Mouse (Mus musculus) adrenal gland (tissue): ENCODE results near the gene Apobec3.

Experiments used
- intact Hi-C: fragments of 180-260 bp; cut with DNase I; formaldehyde crosslinking; loops from one replicate; pipeline ENCODE4 v1.15.1; 2025
- long read RNA-seq, 2 experiments: library from polyadenylated mRNA; unstranded; transcript quantifications; one replicate each; pipeline ENCODE4 v2.0.0; 2020; ENCODE audit warnings: borderline replicate concordance in 1 of 2; ENCODE audit not compliant: insufficient replicate concordance in 1 of 2

Gene Apobec3
- long read RNA-seq, experiment 1, partial matches to known transcripts = 0 of 6 reads
- long read RNA-seq, experiment 1, other reads (novel, unspliced or antisense) = 1 of 6 reads
- long read RNA-seq, experiment 2, partial matches to known transcripts = 1 of 9 reads
- long read RNA-seq, experiment 2, other reads (novel, unspliced or antisense) = 1 of 9 reads

- intact Hi-C loops = no loop called here
These were observed at the start of gene Apobec3 for GRCm38 (mm10) chr15:79891436-79892212. Gene Apobec3, plus strand, starts transcription at chr15:79891659.

DNA sequence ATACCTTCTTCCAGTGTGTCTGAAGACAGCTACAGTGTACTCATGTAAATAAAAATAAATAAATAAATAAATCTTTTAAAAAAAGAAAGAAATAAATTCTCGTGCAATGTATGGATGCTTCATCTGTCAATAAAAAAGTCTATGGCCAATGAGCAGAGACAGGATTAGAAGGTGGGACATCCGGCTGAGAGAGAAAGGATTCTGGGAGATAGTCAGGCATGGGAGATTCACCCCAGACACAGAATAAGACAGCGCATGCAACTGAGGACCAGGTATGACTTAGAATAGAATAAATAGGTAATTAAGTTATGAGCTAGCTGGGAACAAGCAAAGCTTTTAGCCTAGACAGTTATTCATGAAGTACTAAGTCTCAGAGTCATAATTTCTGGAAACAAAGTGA is 48.5 kb upstream of the Apobec3 start:
- intact Hi-C loops = no loop called here

GRCm38 (mm10) chr15:79845986-79846385 is 45.5 kb upstream of the Apobec3 start:
- intact Hi-C loops = no loop called here

DNA sequence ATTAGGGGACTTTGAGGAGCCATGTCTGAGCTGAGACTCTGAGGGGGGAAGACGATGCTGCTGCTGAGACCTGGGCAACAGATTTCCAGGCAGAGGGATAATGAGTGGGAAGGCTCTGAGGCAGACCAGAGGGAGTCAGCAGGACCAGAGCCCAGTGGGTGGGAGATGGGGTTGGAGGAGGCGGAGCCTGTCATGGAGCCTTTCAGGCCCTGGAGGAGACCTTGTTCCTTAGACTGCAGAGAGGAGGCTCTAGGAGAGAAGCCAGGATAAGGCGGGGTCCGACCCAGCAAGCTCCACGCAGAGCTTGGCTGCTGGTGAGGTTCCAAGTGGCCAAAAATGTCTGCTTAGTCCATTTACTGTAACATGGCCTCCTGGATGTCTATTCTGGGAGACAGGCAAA is 44.4 kb upstream of the Apobec3 start:
- intact Hi-C loops = no loop called here

DNA sequence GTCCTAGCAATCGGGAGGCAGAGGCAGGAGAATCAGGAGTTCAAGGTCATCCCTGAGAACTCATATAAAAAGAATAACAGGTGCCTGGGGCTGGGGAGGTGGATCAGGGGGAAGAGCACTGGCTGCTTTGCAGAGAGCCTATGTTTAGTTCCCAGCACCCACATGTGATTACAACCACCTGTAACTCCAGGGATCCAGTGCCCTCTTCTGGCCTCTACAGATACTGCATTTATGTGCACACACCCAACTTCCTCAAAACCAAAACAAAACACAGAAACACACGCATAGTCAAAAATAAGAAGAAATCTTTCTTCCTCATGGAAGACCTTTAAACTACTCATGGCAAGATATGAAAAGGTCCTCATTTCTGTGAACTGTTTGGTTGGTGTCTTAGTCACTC is 41.3 kb upstream of the Apobec3 start:
- intact Hi-C loops = no loop called here

GRCm38 (mm10) chr15:79858979-79859378 is 32.5 kb upstream of the Apobec3 start:
- intact Hi-C loops = no loop called here

DNA sequence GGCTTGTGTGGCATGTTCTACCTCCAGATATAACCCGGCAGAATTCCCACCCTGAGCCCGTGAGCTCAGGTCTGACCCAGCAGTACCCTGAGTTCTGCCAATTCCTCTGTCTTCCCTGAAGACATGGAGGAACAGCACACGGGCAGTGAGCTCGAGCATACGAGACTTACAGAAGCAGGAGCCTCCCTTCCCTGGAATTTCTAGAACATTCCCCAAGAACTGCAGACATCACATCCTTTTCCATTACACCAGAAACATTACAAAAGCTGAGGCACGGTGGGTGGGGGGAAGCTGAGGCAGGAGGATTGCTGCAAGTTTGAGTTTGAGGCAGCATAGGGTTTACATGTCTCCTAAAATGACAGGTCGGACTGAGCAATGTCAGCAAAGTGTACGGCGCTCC is 31.6 kb upstream of the Apobec3 start:
- intact Hi-C loops = no loop called here

DNA sequence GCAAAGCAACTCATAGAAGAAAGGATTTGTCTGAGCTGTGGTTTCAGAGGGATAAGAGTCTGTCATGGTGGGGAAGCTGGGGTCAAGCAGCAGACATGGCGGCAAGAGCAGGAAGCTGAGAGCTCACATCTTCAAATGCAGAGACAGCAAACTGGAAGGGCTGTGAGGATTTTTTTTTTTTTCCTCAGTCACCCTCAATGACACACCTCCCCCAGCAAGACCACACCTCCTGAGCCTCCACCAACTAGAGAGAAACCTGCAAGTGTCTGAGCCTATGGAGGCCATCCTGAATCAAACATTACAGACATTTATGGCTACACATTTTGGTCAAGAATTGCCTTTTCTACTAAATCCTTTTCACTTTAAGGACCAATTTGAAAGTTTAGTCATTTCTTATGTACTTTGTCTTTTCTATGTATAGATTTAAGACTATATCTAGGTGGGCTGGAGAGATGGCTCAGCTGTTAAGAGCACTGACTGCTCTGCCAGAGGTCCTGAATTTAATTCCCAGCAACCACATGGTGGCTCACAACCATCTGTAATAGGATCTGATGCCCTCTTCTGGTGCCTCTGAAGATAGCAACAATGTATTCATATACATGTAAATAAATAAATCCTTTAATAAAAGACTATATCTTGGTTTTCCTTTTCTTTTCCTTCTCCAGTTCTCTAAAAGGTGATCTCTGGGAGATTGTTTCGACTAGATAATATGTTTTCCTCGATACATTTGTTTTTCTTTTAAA is 24.0 kb upstream of the Apobec3 start:
- intact Hi-C loops = no loop called here

GRCm38 (mm10) chr15:79873545-79873944 is 17.9 kb upstream of the Apobec3 start:
- intact Hi-C loops = no loop called here

GRCm38 (mm10) chr15:79873995-79874394 is 17.5 kb upstream of the Apobec3 start:
- intact Hi-C loops = no loop called here

GRCm38 (mm10) chr15:79875261-79875995 is 16.0 kb upstream of the Apobec3 start:
- intact Hi-C loops = no loop called here

- intact Hi-C loops = no loop called here
These were observed 12.7 kb upstream of the Apobec3 start for GRCm38 (mm10) chr15:79878725-79879136.

GRCm38 (mm10) chr15:79879319-79879718 is 12.1 kb upstream of the Apobec3 start:
- intact Hi-C loops = no loop called here

GRCm38 (mm10) chr15:79880477-79880876 is 11.0 kb upstream of the Apobec3 start:
- intact Hi-C loops = no loop called here

DNA sequence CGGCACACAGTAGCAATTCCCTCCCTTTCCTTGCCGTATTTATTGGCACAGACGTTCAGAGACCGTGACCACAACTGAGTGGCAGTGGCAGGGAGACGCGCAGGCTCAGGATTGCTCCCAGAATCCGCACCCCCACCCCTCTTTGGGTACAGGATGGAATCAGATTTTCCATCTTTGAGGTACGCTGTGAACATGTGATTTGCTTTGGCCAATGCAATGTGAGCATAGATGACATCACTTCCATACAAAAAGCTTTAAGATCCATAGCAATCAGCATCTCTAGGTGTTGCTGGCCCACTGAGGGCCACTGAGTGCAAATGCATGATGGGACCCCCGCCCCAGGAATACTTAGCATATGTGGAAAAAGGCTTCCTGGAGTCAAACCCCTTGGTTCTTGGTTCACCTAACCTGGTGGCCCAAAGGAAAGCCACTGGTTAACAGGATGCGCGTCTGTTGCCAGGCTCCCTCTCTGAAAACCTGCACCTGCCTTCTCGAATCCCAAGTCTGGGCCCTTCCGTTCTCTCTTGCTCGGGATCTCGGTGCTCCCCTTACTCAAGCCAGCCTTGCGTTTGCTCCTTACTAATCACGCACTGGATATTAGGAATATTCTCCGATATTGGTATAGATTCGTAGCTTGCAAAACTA is 8.7 kb upstream of the Apobec3 start:
- intact Hi-C loops = loop anchor here (2.0 kb wide), 1 partner anchor 52 kb away; no protein-coding TSS in a partner anchor

- intact Hi-C loops = loop anchor here (2.0 kb wide), 1 partner anchor 53 kb away; no protein-coding TSS in a partner anchor
These were observed 8.1 kb upstream of the Apobec3 start for GRCm38 (mm10) chr15:79883352-79883822.

DNA sequence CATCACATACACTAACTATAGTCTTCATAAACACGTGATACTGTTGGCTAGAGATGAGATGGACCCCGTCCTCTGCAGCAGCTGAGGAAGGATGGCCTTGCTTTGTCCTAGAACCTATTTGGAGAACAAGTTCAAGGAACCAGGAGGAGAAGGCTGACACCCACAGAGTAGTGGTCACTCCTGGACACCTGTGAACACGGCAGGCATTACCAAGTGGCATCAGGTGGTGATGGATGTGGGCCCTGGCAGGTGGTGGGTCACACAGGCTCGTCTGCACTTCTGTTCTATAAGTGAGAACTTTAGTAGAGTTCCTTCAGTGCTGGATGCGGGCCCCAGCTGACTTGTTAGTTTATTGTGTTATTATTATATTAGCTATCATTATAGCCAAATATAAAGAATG is 6.6 kb upstream of the Apobec3 start:
- intact Hi-C loops = no loop called here

- intact Hi-C loops = no loop called here
These were observed 718 bp downstream of the Apobec3 start for GRCm38 (mm10) chr15:79892213-79892541.

GRCm38 (mm10) chr15:79892995-79893823 is 1.8 kb downstream of the Apobec3 start:
- intact Hi-C loops = no loop called here

DNA sequence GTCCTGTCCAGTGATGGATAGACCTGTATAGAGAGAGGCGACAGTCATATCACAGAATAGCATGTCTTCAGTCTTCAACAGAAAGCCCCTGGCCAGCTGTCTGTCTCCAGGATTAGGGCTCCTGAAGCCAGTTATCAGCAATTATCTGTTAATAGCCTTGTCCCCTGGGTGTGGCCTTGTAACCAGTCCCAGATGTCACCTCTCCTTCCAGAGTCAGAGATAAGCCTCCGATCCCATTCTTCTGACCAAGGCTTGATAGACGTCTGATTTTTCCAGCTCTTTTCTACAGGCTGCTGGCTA is 2.3 kb downstream of the Apobec3 start:
- intact Hi-C loops = no loop called here
